Mouse (Mus musculus) kidney, embryonic 16.5 days (tissue): ENCODE results near the gene Nap1l5. TPM values are rescaled to one million over a fixed set of nuclear protein-coding genes. Genes with fewer than 3 reads are reported as not detected.
"Not testable (repeated sequence)": the region's sequence is repeated elsewhere in the genome, so short reads cannot be mapped to it uniquely, and the experiment has no call there.

Source experiments
- ATAC-seq: fragments of 200-750 bp; cut with Nextera tagmentation; 2 replicates; pipeline ENCODE4 v1.8.0; 2017; ENCODE audit warnings: moderate TSS enrichment; ENCODE audit not compliant: low FRiP score, low TSS enrichment
- H3K27ac ChIP-seq: fragments of 300-500 bp; sonication (generic); 2 replicates; pipeline ENCODE4 v1.5.1; 2014; ENCODE audit warnings: low read length
- H3K27me3 ChIP-seq: fragments of 300-500 bp; sonication (generic); 2 replicates; pipeline ENCODE4 v1.6.1; 2014; ENCODE audit warnings: low read length, control low read depth, mixed read lengths; ENCODE audit not compliant: insufficient read depth
- H3K36me3 ChIP-seq: fragments of 300-500 bp; sonication (generic); 2 replicates; pipeline ENCODE4 v1.6.1; 2014; ENCODE audit warnings: low read length, control low read depth, mixed read lengths; ENCODE audit not compliant: insufficient read depth
- H3K4me1 ChIP-seq: fragments of 300-500 bp; sonication (generic); 2 replicates; pipeline ENCODE4 v1.6.1; 2014; ENCODE audit warnings: low read length, control low read depth, mixed read lengths; ENCODE audit not compliant: insufficient read depth
- H3K4me2 ChIP-seq: fragments of 300-500 bp; sonication (generic); replicated peaks from 2 replicates; pipeline ENCODE4 v1.6.1; 2014; ENCODE audit warnings: low read depth, low read length
- H3K4me3 ChIP-seq: fragments of 300-500 bp; sonication (generic); 2 replicates; pipeline ENCODE4 v1.5.1; 2014; ENCODE audit warnings: mild to moderate bottlenecking, low read length
- H3K9ac ChIP-seq: fragments of 300-500 bp; sonication (generic); replicated peaks from 2 replicates; pipeline ENCODE4 v1.6.1; 2014; ENCODE audit warnings: low read length
- H3K9me3 ChIP-seq: fragments of 300-500 bp; sonication (generic); 2 replicates; pipeline ENCODE4 v1.6.1; 2016; ENCODE audit warnings: low read length, control low read depth
- WGBS: fragments of 180-500 bp; shearing (Covaris S2); extraction: QIAGEN DNeasy Blood & Tissue Kit; methylation state at CpG from one replicate; pipeline ENCODE4 v1.1.7; 2014; 5-methylcytosine and 5-hydroxymethylcytosine counted together
- polyA plus RNA-seq: library from polyadenylated mRNA; unstranded; fragments of >200 nt; fragmentation: Nextera tagmentation; extraction: Ambion mirVana; gene quantifications from 2 replicates; pipeline ENCODE4 v1.2.1, GENCODE M21; 2015

The Nap1l5 gene
- polyA plus RNA-seq, 1 experiment from 2014 or later: 0.85 TPM

- WGBS: 84% methylated on average over 3 of the region's 3 CpGs
- H3K27me3 ChIP-seq: no peaks in the 10 kb centered on the region
- H3K9me3 ChIP-seq: no peaks in the 10 kb centered on the region
- no peak overlapping the region for H3K4me2 ChIP-seq
- H3K36me3 ChIP-seq: 0 out of 2 replicates have a peak, but pooled peaks cover 5% of the 10 kb centered on the region
- no peak overlapping the region for H3K4me3 ChIP-seq
- H3K4me1 ChIP-seq: no peaks in the 10 kb centered on the region
- H3K27ac ChIP-seq: no peak overlapping the region
- H3K9ac ChIP-seq: no peak overlapping the region
- ATAC-seq: no peak
Measured at GRCm38 (mm10) chr6:58889917-58890316, 17.0 kb downstream of the Nap1l5 start.

- no peaks in the 10 kb centered on the region for H3K27me3 ChIP-seq
- WGBS: 70% methylated on average over 6 of the region's 6 CpGs
- H3K36me3 ChIP-seq: no peaks in the 10 kb centered on the region
- no peaks in the 10 kb centered on the region for H3K4me1 ChIP-seq
- no peaks in the 10 kb centered on the region for H3K9me3 ChIP-seq
- no peak overlapping the region for H3K4me3 ChIP-seq
- no peak overlapping the region for H3K27ac ChIP-seq
- no peak overlapping the region for H3K4me2 ChIP-seq
- no peak overlapping the region for H3K9ac ChIP-seq
- ATAC-seq: no peak
Measured at GRCm38 (mm10) chr6:58882271-58882670, 24.6 kb downstream of the Nap1l5 start.

GRCm38 (mm10) chr6:58881363-58881762, 25.5 kb downstream of the Nap1l5 start:
- no peak overlapping the region for H3K27ac ChIP-seq
- WGBS: 86% methylated on average over 3 of the region's 3 CpGs
- no peaks in the 10 kb centered on the region for H3K4me1 ChIP-seq
- H3K9ac ChIP-seq: no peak overlapping the region
- H3K9me3 ChIP-seq: no peaks in the 10 kb centered on the region
- no peak overlapping the region for H3K4me2 ChIP-seq
- no peaks in the 10 kb centered on the region for H3K36me3 ChIP-seq
- no peak for ATAC-seq
- no peak overlapping the region for H3K4me3 ChIP-seq
- no peaks in the 10 kb centered on the region for H3K27me3 ChIP-seq

GRCm38 (mm10) chr6:58880861-58881260, 26.0 kb downstream of the Nap1l5 start:
- Histone ChIP-seq H3K27me3 (no peaks in the 10 kb centered on the region), H3K4me2 (no peak overlapping the region), H3K9me3 (no peaks in the 10 kb centered on the region), H3K27ac (no peak overlapping the region), H3K4me3 (no peak overlapping the region), H3K4me1 (no peaks in the 10 kb centered on the region), H3K36me3 (no peaks in the 10 kb centered on the region), H3K9ac (no peak overlapping the region)
- WGBS: 92% methylated on average over 5 of the region's 5 CpGs
- no peak for ATAC-seq

- H3K9ac ChIP-seq: no peak overlapping the region
- no peak for ATAC-seq
- no peaks in the 10 kb centered on the region for H3K9me3 ChIP-seq
- H3K36me3 ChIP-seq: no peaks in the 10 kb centered on the region
- H3K27me3 ChIP-seq: no peaks in the 10 kb centered on the region
- no peak overlapping the region for H3K4me3 ChIP-seq
- 86% methylated on average over 9 of the region's 9 CpGs for WGBS
- no peak overlapping the region for H3K27ac ChIP-seq
- H3K4me1 ChIP-seq: no peaks in the 10 kb centered on the region
- no peak overlapping the region for H3K4me2 ChIP-seq
Measured at GRCm38 (mm10) chr6:58879987-58880386, 26.9 kb downstream of the Nap1l5 start.

GRCm38 (mm10) chr6:58879572-58879971, 27.3 kb downstream of the Nap1l5 start:
- Histone ChIP-seq H3K4me2 (no peak overlapping the region), H3K4me1 (no peaks in the 10 kb centered on the region), H3K27ac (no peak overlapping the region), H3K4me3 (no peak overlapping the region), H3K9ac (no peak overlapping the region), H3K9me3 (no peaks in the 10 kb centered on the region), H3K27me3 (no peaks in the 10 kb centered on the region), H3K36me3 (no peaks in the 10 kb centered on the region)
- ATAC-seq: no peak
- WGBS: 80% methylated on average over 4 of the region's 4 CpGs

GRCm38 (mm10) chr6:58867858-58868257, 39.0 kb downstream of the Nap1l5 start:
- ATAC-seq, H3K27ac ChIP-seq, H3K9ac ChIP-seq, H3K36me3 ChIP-seq, H3K4me1 ChIP-seq, H3K4me2 ChIP-seq, H3K9me3 ChIP-seq, H3K4me3 ChIP-seq, H3K27me3 ChIP-seq: not testable (repeated sequence)
- 93% methylated on average over 6 of the region's 6 CpGs for WGBS

GRCm38 (mm10) chr6:58863631-58864235, 43.1 kb downstream of the Nap1l5 start:
- ATAC-seq: no peak
- 92% methylated on average over 4 of the region's 4 CpGs for WGBS

GRCm38 (mm10) chr6:58862446-58862993, 44.4 kb downstream of the Nap1l5 start:
- H3K4me3 ChIP-seq: no peak overlapping the region
- no peak overlapping the region for H3K27ac ChIP-seq
- H3K36me3 ChIP-seq: peaks cover 9% of the 10 kb centered on the region; the same call in 1 of the 2 replicates
- H3K9ac ChIP-seq: no peak overlapping the region
- no peak for ATAC-seq
- H3K4me2 ChIP-seq: no peak overlapping the region
- no peaks in the 10 kb centered on the region for H3K9me3 ChIP-seq
- WGBS: 88% methylated on average over 9 of the region's 9 CpGs
- no peaks in the 10 kb centered on the region for H3K27me3 ChIP-seq
- H3K4me1 ChIP-seq: no peaks in the 10 kb centered on the region

More at GRCm38 (mm10) chr6:58863631-58864235, 43.1 kb downstream of the Nap1l5 start:
- H3K36me3 ChIP-seq: peaks cover 9% of the 10 kb centered on the region; the same call in 1 of the 2 replicates
- H3K27me3 ChIP-seq: no peaks in the 10 kb centered on the region
- H3K9me3 ChIP-seq: no peaks in the 10 kb centered on the region
- H3K9ac ChIP-seq: no peak overlapping the region
- H3K4me1 ChIP-seq: no peaks in the 10 kb centered on the region
- no peak overlapping the region for H3K4me2 ChIP-seq
- no peak overlapping the region for H3K4me3 ChIP-seq
- H3K27ac ChIP-seq: no peak overlapping the region

GRCm38 (mm10) chr6:58859517-58859916, 47.4 kb downstream of the Nap1l5 start:
- no peaks in the 10 kb centered on the region for H3K27me3 ChIP-seq
- WGBS: 92% methylated on average over 4 of the region's 4 CpGs
- no peak for ATAC-seq
- H3K4me3 ChIP-seq: no peak overlapping the region
- H3K4me2 ChIP-seq: no peak overlapping the region
- H3K9ac ChIP-seq: no peak overlapping the region
- no peaks in the 10 kb centered on the region for H3K9me3 ChIP-seq
- no peaks in the 10 kb centered on the region for H3K4me1 ChIP-seq
- H3K27ac ChIP-seq: no peak overlapping the region
- H3K36me3 ChIP-seq: peaks cover 9% of the 10 kb centered on the region; the same call in 1 of the 2 replicates
